Mouse (Mus musculus) spleen, embryonic (tissue): ENCODE data around the gene Tgfa.

Source experiments
- CTCF ChIA-PET: fragments of 350-600 bp; sonication (Branson Sonifier 250); formaldehyde crosslinking; loops from one replicate; lab custom pipeline; 2022; lab: Charles Lee

Tgfa gene

DNA sequence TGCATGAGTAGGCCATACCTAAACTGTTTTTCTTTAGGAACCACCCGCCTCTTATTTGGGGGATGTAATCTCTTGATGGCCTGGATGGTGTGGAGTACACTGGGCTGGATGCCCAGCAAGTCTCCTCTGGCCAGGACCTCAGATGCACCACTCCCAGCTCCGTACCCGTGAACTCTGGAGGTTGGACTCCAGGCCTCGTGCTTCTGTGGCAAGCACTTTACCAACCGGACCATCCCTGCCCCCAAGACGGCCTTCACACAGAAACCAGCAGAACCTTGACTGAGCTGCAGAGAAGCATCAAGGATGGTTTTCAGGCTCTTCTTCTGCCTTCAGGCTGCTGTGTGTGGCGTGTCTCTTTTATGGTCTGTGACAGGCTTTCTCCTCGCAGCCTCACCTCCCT, 98.3 kb downstream of the Tgfa start:
- CTCF ChIA-PET: no interaction called here

DNA sequence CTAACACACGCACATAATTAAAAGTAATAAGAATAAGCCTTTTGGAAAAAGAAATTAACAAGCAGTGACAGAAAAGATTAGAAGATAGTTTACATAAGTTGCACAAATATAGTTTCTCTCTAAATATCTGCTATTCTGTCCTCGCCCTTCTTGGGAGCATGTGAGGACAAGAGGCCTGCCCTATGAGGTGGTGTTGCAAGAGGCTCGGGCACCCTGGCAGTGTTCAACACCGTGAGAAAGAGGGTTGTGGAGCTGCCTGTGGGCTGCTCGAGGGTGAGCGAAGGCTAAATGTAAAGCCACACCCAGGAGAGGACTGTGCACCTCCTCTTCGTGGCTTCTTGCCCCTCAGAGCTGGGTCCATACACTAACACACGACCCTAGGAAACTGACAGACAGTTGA, 100.4 kb downstream of the Tgfa start:
- CTCF ChIA-PET: no interaction called here

DNA sequence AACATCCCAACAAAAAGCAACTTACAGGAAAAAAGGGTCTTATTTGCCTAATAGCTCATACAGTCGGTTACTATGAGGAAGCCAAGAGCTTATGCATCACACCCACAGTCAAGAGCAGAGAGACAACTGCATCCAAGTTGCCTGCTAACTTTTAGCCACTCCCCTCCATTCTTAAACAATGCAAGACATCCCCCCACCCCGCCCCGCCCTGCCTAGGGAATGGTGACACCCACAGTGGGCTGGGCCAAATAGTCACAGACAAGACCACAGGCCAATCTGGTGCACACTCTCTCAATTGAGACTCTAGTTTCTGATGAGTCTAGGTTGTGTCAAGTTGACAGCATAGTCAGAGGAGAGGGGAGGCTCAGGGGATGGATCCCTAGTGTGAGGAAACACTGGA, 101.1 kb downstream of the Tgfa start:
- CTCF ChIA-PET: no interaction called here

DNA sequence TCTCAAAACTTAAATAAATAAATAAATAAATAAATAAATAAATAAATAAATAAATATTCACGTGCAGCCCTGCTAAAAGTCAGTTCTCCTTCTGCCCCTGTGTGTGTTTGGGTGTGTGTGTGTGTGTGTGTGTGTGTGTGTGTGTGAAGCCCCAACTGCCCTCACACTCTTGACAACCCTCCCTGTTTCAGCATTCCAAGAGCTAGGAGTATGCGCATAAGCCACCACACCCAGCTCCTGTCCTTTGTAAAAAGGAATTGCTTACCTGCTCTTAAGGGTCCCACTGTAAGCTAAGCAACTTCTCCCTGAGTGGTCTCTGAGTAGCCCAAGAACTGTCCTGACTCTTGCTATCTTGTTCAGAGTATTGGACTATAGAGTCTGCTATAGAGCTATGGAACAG, 101.9 kb downstream of the Tgfa start:
- CTCF ChIA-PET: no interaction called here

DNA sequence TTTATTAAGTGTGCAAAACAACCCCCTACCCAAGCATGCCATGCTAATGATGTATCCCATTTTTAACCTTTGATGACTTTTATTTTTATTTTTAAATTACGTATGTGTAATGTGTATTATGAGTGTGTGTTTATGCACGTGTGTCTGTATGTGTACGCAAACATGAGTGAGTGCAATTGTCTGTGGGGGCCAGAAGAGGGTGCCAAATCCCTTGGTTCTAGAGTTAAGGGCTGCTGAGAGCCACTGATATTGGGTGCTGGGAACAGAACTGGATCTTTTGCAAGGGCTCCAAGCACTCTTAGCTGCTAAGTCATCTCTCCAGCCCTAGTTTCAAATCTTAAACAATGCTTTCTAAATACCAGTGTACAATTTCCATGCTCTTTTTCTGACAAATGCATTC, 103.9 kb downstream of the Tgfa start:
- CTCF ChIA-PET: no interaction called here

DNA sequence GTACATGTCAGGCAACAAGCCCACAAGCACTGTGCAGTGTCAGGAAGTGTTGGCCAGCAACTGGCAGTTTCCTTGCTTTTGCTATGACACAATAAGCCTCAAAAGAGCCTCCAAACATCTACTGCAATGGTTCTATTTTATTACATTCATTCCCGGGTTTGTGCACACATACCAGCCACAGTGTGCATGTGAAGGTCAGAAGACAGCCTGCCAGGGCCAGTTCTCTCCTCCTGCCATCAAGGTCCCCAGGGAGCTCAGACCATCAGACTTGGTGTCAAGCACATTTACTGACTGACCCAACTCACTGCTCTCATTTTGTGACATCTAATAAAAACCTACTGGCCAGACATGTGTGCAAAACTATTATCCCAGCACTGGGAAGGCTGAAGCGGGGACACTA, 104.4 kb downstream of the Tgfa start:
- CTCF ChIA-PET: no interaction called here

DNA sequence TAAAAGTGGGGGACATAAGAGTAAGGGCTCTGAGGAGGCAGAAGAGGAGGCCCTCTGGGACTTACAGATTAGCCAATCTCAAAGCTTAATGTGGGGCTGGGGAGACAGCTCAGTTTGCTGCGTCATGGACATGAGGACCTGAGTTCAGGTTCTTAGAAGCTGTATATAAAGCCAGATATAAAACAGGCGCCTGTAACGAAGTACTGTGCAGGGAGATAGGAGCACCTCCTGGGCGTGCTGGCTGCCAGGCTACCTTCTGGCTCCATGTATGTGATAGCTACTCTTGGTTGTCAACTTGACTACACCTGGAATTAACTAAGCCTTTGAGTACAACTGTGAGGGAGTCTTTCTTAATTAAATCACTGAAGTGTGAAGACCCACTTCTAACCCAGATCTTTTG, 110.7 kb downstream of the Tgfa start:
- CTCF ChIA-PET: no interaction called here

DNA sequence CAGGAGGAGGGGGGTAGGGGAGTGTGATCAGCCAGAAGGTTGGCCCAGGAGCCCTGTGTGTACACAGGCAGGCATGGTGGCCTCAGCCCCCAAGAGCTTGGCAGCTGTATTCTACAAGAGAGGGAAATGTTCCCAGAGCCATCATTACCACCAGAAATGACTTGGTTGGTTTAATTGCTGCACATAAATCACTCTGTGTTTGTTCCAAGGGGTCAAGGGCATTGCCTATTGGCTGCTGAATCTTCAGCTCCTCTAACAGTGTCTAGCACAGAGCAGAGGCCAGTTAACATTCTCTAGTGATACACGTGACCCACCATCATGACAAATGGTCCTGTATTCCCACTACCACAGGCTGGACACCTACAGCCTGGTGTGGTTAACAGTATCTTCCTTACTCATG, 119.0 kb downstream of the Tgfa start:
- CTCF ChIA-PET: no interaction called here

DNA sequence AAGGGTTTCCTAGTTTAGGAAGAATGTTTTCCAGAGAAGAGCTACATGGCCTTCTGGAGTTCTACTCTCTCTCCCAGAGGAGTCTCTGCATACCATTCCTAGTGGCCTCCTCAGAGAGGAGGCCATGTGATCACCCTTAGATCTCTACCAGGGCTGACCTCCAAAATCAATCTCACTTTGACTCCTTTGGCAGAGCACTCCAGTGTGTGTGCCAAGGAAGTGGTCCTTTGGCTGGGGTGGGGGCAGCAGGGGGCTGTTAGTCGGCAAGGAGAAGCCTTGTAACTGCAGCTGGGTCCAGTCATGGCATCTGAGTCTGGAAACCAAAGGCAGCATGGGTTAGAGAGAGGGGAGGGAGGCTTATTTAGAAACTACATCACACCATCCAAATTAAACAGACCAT, 122.0 kb downstream of the Tgfa start:
- CTCF ChIA-PET: no interaction called here

DNA sequence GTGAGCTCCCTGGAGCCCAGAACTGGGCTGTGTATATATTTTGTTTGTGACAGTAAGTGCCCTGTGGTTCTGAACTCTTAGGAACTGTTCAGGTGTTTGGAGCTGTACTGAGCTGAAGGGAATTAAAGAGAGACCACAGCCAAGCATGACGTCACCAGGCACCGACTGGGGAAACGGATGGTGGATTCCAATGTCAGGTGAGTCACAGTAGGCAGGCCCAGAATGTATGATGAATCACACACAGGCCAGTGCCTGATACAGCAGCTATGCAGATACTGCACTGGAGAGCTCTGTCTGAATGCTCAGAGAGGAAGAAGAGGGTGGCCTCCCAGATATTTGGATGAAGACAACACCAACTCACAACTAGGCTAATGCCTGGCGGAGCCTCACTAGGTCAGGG, 123.8 kb downstream of the Tgfa start:
- CTCF ChIA-PET: no interaction called here

DNA sequence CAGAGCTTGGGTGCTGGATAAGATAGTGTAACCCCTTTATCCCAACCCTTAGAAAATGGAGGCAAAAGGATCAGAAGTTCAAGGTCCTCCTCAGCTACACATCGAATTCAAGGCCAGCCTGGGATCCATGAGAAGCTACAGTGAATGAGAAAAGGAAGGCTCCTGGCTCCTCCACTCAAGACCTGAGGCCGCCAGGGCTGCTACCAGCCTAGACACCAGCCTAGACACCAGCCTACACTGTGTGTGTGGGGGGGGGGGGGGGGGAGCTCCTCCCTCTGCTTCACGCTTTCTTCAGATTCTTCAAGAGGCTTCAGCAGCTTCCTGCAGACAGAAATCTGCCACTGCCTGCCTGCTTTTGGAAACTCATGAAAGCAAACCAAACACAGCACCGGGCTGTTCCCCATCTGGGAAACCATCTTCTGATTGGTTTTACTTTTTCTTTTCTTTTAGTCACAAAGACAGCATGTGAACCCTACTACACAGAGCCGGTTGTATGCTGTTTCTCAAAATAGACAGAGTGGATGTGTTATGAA, 127.1 kb downstream of the Tgfa start:
- CTCF ChIA-PET: interaction anchor here (0.5 kb wide), 1 partner anchor 292 kb away, joined by 3 read pairs; no protein-coding TSS in a partner anchor

DNA sequence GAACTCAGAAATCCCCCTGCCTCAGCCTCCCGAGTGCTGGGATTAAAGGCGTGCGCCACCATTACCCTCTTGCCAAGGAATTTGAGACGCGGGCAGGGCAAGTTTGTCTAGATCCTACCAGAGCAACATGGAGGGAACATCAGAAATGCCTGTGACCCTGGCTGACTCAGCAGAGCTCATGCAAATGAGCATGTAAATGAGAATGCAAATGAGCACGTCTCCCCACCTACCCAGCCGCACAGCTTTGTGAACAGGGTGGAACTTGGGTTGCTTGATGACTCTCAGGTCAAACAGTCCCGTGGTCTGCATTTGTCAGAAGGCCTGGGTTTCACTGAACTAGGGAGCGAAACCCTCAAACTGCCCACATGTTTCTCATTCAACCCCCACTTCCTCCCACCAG, 128.0 kb downstream of the Tgfa start:
- CTCF ChIA-PET: no interaction called here

DNA sequence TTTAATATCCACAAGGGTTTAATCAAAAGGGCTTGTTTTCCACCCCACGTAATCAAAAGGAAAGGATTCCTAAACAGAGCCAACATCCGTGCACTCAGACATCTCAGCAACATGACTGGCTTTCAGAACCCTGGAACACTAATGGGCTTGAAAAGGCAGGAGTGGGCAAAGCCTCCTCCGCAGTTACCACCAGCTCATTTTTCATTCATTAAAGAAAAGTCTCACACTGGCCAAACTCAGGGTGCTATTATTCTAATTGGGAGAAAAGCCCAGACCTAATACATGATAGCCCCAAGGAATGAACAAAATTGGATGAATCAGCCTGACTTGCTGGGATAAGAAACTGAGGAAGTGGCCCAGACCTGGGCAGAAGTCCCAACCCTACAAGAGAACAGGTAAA, 129.4 kb downstream of the Tgfa start:
- CTCF ChIA-PET: no interaction called here
